Mouse (Mus musculus) CH12.LX (cell line): Measurements from ENCODE around the gene Foxa2. TPM values are rescaled to one million over a fixed set of nuclear protein-coding genes. Genes with fewer than 3 reads are reported as not detected.

Source experiments
- DNase-seq: peaks from one replicate; pipeline ENCODE4 v3.0.0-alpha.2; 2013; ENCODE audit errors: extremely low read depth
- H3K27ac ChIP-seq: 2 replicates; pipeline ENCODE4 v1.5.1; 2012; ENCODE audit warnings: low read depth, mild to moderate bottlenecking, control low read depth, moderate library complexity; ENCODE audit not compliant: insufficient read depth
- H3K27me3 ChIP-seq: replicated peaks from 2 replicates; pipeline ENCODE3; 2012; ENCODE audit warnings: inconsistent platforms
- H3K36me3 ChIP-seq, 2 experiments: replicated peaks in 1 of 2; 2 replicates each; pipeline versions ENCODE3 to v1.6.1; 2012; ENCODE audit warnings: inconsistent platforms in 1 of 2, low read length in 1 of 2, mild to moderate bottlenecking in 1 of 2, mixed read lengths in 1 of 2, moderate library complexity in 1 of 2; ENCODE audit not compliant: control insufficient read depth in 1 of 2, insufficient read depth in 1 of 2
- H3K4me1 ChIP-seq, 2 experiments: 2 replicates each; pipeline ENCODE4 v1.6.1; 2012; ENCODE audit warnings: inconsistent platforms in 1 of 2, moderate library complexity in 1 of 2; ENCODE audit not compliant: insufficient read depth in 2 of 2, control insufficient read depth in 1 of 2
- H3K4me2 ChIP-seq: 2 replicates; pipeline ENCODE4 v1.6.1; 2012; ENCODE audit warnings: low read depth, mild to moderate bottlenecking, control low read depth; ENCODE audit not compliant: poor library complexity, insufficient read depth, severe bottlenecking
- H3K4me3 ChIP-seq, 3 experiments: fragments of 150-350 bp in 1 of 3; sonication (generic) in 1 of 3; replicated peaks in 1 of 3; 2 replicates each; pipeline versions ENCODE3 to v1.5.1; 2011 to 2012; ENCODE audit warnings: low read depth in 2 of 3, low read length in 2 of 3, mild to moderate bottlenecking in 2 of 3, moderate library complexity in 2 of 3, control low read depth in 1 of 3, improper control_type of control experiment in 1 of 3, inconsistent platforms in 1 of 3, mixed read lengths in 1 of 3; ENCODE audit not compliant: poor library complexity in 1 of 3
- H3K79me2 ChIP-seq: replicated peaks from 2 replicates; pipeline ENCODE4 v1.6.1; 2012; ENCODE audit warnings: mild to moderate bottlenecking, moderate library complexity; ENCODE audit not compliant: control insufficient read depth, poor library complexity, insufficient read depth, severe bottlenecking; ENCODE audit errors: extremely low read depth
- H3K9ac ChIP-seq: 2 replicates; pipeline ENCODE4 v1.6.1; 2012; ENCODE audit warnings: low read depth, mild to moderate bottlenecking, control low read depth, moderate library complexity; ENCODE audit not compliant: insufficient read depth
- H3K9me3 ChIP-seq: replicated peaks from 2 replicates; pipeline ENCODE3; 2012; ENCODE audit warnings: low read length, inconsistent platforms, mixed read lengths
- BHLHE40 ChIP-seq: IDR thresholded peaks from 2 replicates; pipeline ENCODE4 v1.6.1; 2011; ENCODE audit warnings: mild to moderate bottlenecking, low read depth, low read length, improper control_type of control experiment
- CHD1 ChIP-seq: IDR thresholded peaks from 2 replicates; pipeline ENCODE4 v1.6.1; 2012; ENCODE audit warnings: low read depth, low read length, improper control_type of control experiment, inconsistent platforms
- CHD2 ChIP-seq: IDR thresholded peaks from 2 replicates; pipeline ENCODE4 v1.6.1; 2011; ENCODE audit warnings: low read length, improper control_type of control experiment
- CTCF ChIP-seq, 2 experiments: IDR thresholded peaks in 1 of 2; conservative IDR thresholded peaks in 1 of 2; 2 replicates each; pipeline ENCODE4 v1.5.1; 2011 to 2012; ENCODE audit warnings: low read depth in 2 of 2, low read length in 2 of 2, improper control_type of control experiment in 1 of 2, inconsistent platforms in 1 of 2, mild to moderate bottlenecking in 1 of 2, moderate library complexity in 1 of 2
- E2F4 ChIP-seq: IDR thresholded peaks from 2 replicates; pipeline ENCODE4 v1.6.1; 2011; ENCODE audit warnings: low read depth, low read length, improper control_type of control experiment; ENCODE audit not compliant: insufficient replicate concordance
- ELF1 ChIP-seq: IDR thresholded peaks from 2 replicates; pipeline ENCODE4 v1.6.1; 2014; ENCODE audit warnings: low read depth, mild to moderate bottlenecking, inconsistent platforms, low read length, improper control_type of control experiment
- EP300 ChIP-seq: IDR thresholded peaks from 2 replicates; pipeline ENCODE4 v1.6.1; 2011; ENCODE audit warnings: low read length, improper control_type of control experiment
- ETS1 ChIP-seq: conservative IDR thresholded peaks from 2 replicates; pipeline ENCODE4 v1.6.1; 2012; ENCODE audit warnings: low read depth, mild to moderate bottlenecking, inconsistent platforms, low read length, improper control_type of control experiment, moderate library complexity
- GABPA ChIP-seq: IDR thresholded peaks from 2 replicates; pipeline ENCODE4 v1.6.1; 2012; ENCODE audit warnings: low read depth, low read length, improper control_type of control experiment, inconsistent platforms; ENCODE audit not compliant: insufficient replicate concordance
- HCFC1 ChIP-seq: IDR thresholded peaks from 2 replicates; pipeline ENCODE4 v1.6.1; 2012; ENCODE audit warnings: low read depth, mild to moderate bottlenecking, inconsistent platforms, low read length, improper control_type of control experiment
- IRF4 ChIP-seq: IDR thresholded peaks from 2 replicates; pipeline ENCODE4 v1.6.1; 2014; ENCODE audit warnings: low read depth, mild to moderate bottlenecking, inconsistent platforms, low read length, improper control_type of control experiment
- JUN ChIP-seq: IDR thresholded peaks from 2 replicates; pipeline ENCODE4 v1.6.1; 2011; ENCODE audit warnings: low read depth, mild to moderate bottlenecking, low read length, improper control_type of control experiment, moderate library complexity; ENCODE audit not compliant: insufficient read depth
- JUND ChIP-seq: conservative IDR thresholded peaks from 2 replicates; pipeline ENCODE4 v1.6.1; 2011; ENCODE audit warnings: low read depth, low read length, improper control_type of control experiment
- MAFK ChIP-seq: IDR thresholded peaks from 2 replicates; pipeline ENCODE4 v1.6.1; 2011; ENCODE audit warnings: low read length, improper control_type of control experiment; ENCODE audit not compliant: insufficient replicate concordance
- MAZ ChIP-seq: IDR thresholded peaks from 2 replicates; pipeline ENCODE4 v1.6.1; 2012; ENCODE audit warnings: low read depth, mild to moderate bottlenecking, inconsistent platforms, low read length, improper control_type of control experiment, moderate library complexity
- MXI1 ChIP-seq: IDR thresholded peaks from 2 replicates; pipeline ENCODE4 v1.6.1; 2011; ENCODE audit warnings: mild to moderate bottlenecking, low read depth, low read length, improper control_type of control experiment
- MYC ChIP-seq: IDR thresholded peaks from 2 replicates; pipeline ENCODE4 v1.6.1; 2011; ENCODE audit warnings: low read depth, mild to moderate bottlenecking, improper control_type of control experiment, low read length
- NELFE ChIP-seq: IDR thresholded peaks from 2 replicates; pipeline ENCODE4 v1.6.1; 2011; ENCODE audit warnings: low read depth, low read length, improper control_type of control experiment
- PAX5 ChIP-seq: IDR thresholded peaks from 2 replicates; pipeline ENCODE4 v1.6.1; 2012; ENCODE audit warnings: low read length, inconsistent platforms, mixed read lengths
- POLR2AphosphoS2 ChIP-seq: IDR thresholded peaks from 2 replicates; pipeline ENCODE4 v1.6.1; 2011; ENCODE audit warnings: low read depth, low read length, improper control_type of control experiment
- RCOR1 ChIP-seq: conservative IDR thresholded peaks from 2 replicates; pipeline ENCODE4 v1.6.1; 2012; ENCODE audit warnings: low read depth, mild to moderate bottlenecking, inconsistent platforms, low read length, improper control_type of control experiment
- SIN3A ChIP-seq: IDR thresholded peaks from 2 replicates; pipeline ENCODE4 v1.6.1; 2012; ENCODE audit warnings: low read length, improper control_type of control experiment, inconsistent platforms
- ZC3H11A ChIP-seq: IDR thresholded peaks from 2 replicates; pipeline ENCODE4 v1.6.1; 2012; ENCODE audit warnings: low read depth, mild to moderate bottlenecking, inconsistent platforms, low read length, improper control_type of control experiment
- ZKSCAN1 ChIP-seq: IDR thresholded peaks from 2 replicates; pipeline ENCODE4 v1.6.1; 2012; ENCODE audit warnings: low read depth, inconsistent platforms, low read length, improper control_type of control experiment, borderline replicate concordance
- dilution Hi-C: fragments of 300-500 bp; cut with MboI; formaldehyde crosslinking; loops from 2 replicates; pipeline ENCODE4 v1.14.3; 2020; ENCODE audit warnings: low sequenced_read_pairs; ENCODE audit not compliant: extremely low pct_unique_long_range_greater_than_20kb, extremely low pct_ligation_motif_present
- in situ Hi-C: fragments of 300-500 bp; cut with MboI; formaldehyde crosslinking; loops from 3 replicates; pipeline ENCODE4 v1.14.3; 2019; ENCODE audit warnings: low sequenced_read_pairs, low pct_ligation_motif_present, low pct_unique_long_range_greater_than_20kb, mixed read lengths
- polyA plus RNA-seq: library from polyadenylated mRNA; unstranded; fragments of >175 nt; gene quantifications from 2 replicates; pipeline ENCODE4 v1.2.1, GENCODE M21; 2012; ENCODE audit warnings: low read depth; ENCODE audit not compliant: insufficient read length
- total RNA-seq, 2 experiments: library from RNA; depleted of rRNA; stranded (reverse); fragments of 300-350 nt in 1 of 2; fragments of >200 nt in 1 of 2; gene quantifications; 2 replicates each; pipeline ENCODE4 v1.2.3; 2012 to 2014

The Foxa2 gene
- total and polyA plus RNA-seq, 3 experiments, result not detected

DNA sequence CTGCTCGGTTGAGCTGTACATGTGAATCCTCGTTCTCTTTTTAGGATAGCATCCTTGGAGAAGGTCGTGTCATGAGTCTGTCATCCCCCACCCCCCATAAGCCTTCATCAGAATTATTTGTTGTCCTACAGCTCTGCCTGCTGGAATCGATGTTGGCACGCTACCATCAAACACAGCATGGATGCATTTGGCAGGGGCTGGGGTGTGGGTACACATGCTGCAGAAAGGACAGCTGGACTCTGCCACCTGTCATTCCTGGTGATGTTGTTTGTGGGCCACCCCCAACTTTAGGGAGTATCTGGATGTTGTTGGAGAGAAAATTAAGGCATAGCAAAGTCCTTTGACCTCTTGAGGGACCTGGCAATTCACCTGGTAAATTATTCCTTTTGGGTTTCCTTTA, 38.8 kb upstream of the Foxa2 start:
- Histone ChIP-seq H3K4me1 (no peaks in the 10 kb centered on the region), H3K27me3 (peaks cover 14% of the 10 kb centered on the region), H3K27ac (no peak overlapping the region), H3K4me2 (no peak overlapping the region), H3K4me3 (no peak overlapping the region), H3K9me3 (no peaks in the 10 kb centered on the region), H3K79me2 (no peaks in the 10 kb centered on the region), H3K36me3 (no peaks in the 10 kb centered on the region), H3K9ac (no peak overlapping the region)
- in situ Hi-C loops, result loop anchor here (25.0 kb wide), 1 partner anchor 273 kb away; no protein-coding TSS in a partner anchor
- dilution Hi-C loops, result no loop called here
- TF ChIP-seq RCOR1 (no peak), ZKSCAN1 (no peak), MAZ (no peak), EP300 (no peak), E2F4 (no peak), ELF1 (no peak), ZC3H11A (no peak), MAFK (no peak), JUND (no peak), CTCF (conservative IDR thresholded peaks at IDR 0.05 in 1 of 2, IDR thresholded peaks at IDR 0.05 in 1 of 2; ENCODE audit: low read depth in 2 of 2, low read length in 2 of 2) (no peak), ETS1 (no peak), PAX5 (no peak), SIN3A (no peak), JUN (no peak), IRF4 (no peak), MYC (no peak), CHD1 (no peak)
- DNase-seq, result no peak

DNA sequence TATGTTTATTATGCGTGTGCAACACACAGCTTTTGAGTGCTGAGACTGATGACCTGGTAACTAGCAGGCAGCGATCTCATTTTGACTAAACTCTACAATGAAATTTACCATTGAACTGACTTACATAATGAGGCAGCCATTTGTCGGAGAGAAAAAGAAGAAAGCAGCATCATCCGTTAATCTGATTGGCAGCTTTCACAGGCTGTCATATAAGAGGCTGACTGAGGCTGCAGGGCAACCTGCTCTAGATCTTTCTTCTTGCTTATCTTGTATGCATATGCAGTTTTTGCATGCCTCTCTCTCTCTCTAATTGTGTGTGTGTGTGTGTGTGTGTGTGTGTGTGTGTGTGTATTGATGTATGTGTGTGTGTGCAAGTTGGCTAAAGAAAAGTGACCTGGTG, 38.4 kb upstream of the Foxa2 start:
- dilution Hi-C loops, result no loop called here
- in situ Hi-C loops, result loop anchor here (25.0 kb wide), 1 partner anchor 273 kb away; no protein-coding TSS in a partner anchor

More for the DNA sequence above, 38.4 kb upstream of the Foxa2 start:
- Histone ChIP-seq H3K36me3 (no peaks in the 10 kb centered on the region), H3K27me3 (peaks cover 17% of the 10 kb centered on the region), H3K9me3 (no peaks in the 10 kb centered on the region), H3K4me3 (no peak overlapping the region), H3K79me2 (no peaks in the 10 kb centered on the region), H3K9ac (no peak overlapping the region), H3K27ac (no peak overlapping the region), H3K4me2 (no peak overlapping the region), H3K4me1 (no peaks in the 10 kb centered on the region)
- DNase-seq, result no peak
- TF ChIP-seq EP300 (no peak), NELFE (no peak), POLR2AphosphoS2 (no peak), PAX5 (no peak), HCFC1 (no peak), MXI1 (no peak), E2F4 (no peak), GABPA (no peak), CHD2 (no peak), BHLHE40 (no peak), SIN3A (no peak), MAZ (no peak)
